Mouse (Mus musculus) monocyte, adult 5-6 weeks (primary cell): ENCODE measurements around the gene Olfr1512. TPM values are rescaled to one million over a fixed set of nuclear protein-coding genes. Genes with fewer than 3 reads are reported as not detected.
"Not testable (repeated sequence)": the region's sequence is repeated elsewhere in the genome, so short reads cannot be mapped to it uniquely, and the experiment has no call there.

Experiments used
- ATAC-seq: fragments of 153-309, 156-312 bp; replicated peaks from 2 replicates; pipeline ENCODE4 v1.8.0; 2017; ENCODE audit warnings: mild to moderate bottlenecking; ENCODE audit not compliant: low TSS enrichment, insufficient number of reproducible peaks, severe bottlenecking, poor library complexity, low FRiP score
- total RNA-seq: library from RNA; stranded (forward); fragments of 200-1000, 200-491, 200-594 nt; gene quantifications from 3 replicates; pipeline ENCODE4 v1.2.3, GENCODE M21; 2017

Olfr1512 gene
- total RNA-seq = not detected in 3 replicates

GRCm38 (mm10) chr14:52379068-52379467 lies at the start of gene Olfr1512:
TSS of gene Olfr1512 (minus strand) at chr14:52379168.
- ATAC-seq = no peak

- no peak for ATAC-seq
Observed at GRCm38 (mm10) chr14:52427686-52428085, 48.7 kb upstream of the Olfr1512 start.

GRCm38 (mm10) chr14:52414273-52414672 lies 35.3 kb upstream of the Olfr1512 start, which contains the start of gene Olfr1510:
TSS of gene Olfr1510 (minus strand) at chr14:52414373.
- no peak for ATAC-seq

DNA sequence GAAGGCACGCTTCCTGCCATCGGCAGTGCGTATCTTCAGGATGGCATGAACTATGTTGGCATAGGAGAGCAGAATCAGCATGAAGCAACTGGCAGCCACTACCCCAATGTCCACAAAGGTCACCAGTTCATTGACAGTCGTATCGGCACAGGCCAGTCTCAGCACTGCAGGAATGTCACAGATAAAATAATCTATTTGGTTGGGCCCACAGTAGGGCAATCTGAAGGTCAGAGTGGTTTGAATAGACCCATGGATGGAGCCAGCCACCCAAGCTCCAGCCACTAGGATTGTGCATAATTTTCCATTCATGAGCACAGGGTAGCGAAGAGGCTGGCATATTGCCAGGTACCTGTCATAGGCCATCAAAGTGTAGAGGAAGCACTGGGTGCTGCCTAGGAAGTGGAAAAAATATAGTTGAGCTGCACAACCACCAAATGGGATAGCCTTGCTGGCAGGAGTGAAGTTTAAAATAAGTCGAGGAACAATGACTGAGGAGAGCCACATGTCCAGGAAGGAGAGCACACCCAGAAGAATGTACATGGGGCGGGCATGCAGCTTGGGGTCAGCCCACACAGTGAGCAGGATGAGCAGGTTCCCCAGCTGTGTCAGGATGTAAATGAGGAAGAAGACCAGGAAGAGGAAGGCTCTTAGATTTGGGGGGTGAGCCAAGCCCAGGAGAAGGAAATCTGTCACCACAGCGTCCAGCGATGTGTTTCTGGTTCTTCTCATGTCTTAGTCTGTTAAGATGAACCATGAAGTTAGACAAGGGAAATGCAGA lies 31.4 kb upstream of the Olfr1512 start:
- ATAC-seq = not testable (repeated sequence)

GRCm38 (mm10) chr14:52397279-52397678 lies 18.3 kb upstream of the Olfr1512 start, which contains the start of gene Olfr1511:
TSS of gene Olfr1511 (minus strand) at chr14:52397379.
- no peak for ATAC-seq

GRCm38 (mm10) chr14:52390084-52390848 lies 11.3 kb upstream of the Olfr1512 start:
- 0 out of 2 replicates have a peak, but pooled peaks have one; percentile 35 for ATAC-seq

GRCm38 (mm10) chr14:52368741-52369140 lies 10.2 kb downstream of the Olfr1512 start:
- no peak for ATAC-seq

GRCm38 (mm10) chr14:52356308-52356707 lies 22.7 kb downstream of the Olfr1512 start, which contains the start of gene Olfr1513:
TSS of gene Olfr1513 (minus strand) at chr14:52356408.
- ATAC-seq = no peak

GRCm38 (mm10) chr14:52339512-52339852 lies 39.5 kb downstream of the Olfr1512 start:
- ATAC-seq = no peak

- peak; percentile 92 for ATAC-seq
Observed at GRCm38 (mm10) chr14:52338751-52339511, 40.0 kb downstream of the Olfr1512 start.

GRCm38 (mm10) chr14:52332171-52332570 lies 46.8 kb downstream of the Olfr1512 start:
- ATAC-seq = no peak

GRCm38 (mm10) chr14:52331069-52331750 lies 47.8 kb downstream of the Olfr1512 start:
- ATAC-seq = no peak

- ATAC-seq = no peak
Observed at GRCm38 (mm10) chr14:52327910-52328812, 50.8 kb downstream of the Olfr1512 start, which contains the start of gene Sall2. TSS of gene Sall2 (minus strand) at chr14:52328762.

GRCm38 (mm10) chr14:52327375-52327901 lies 51.5 kb downstream of the Olfr1512 start:
- no peak for ATAC-seq

DNA sequence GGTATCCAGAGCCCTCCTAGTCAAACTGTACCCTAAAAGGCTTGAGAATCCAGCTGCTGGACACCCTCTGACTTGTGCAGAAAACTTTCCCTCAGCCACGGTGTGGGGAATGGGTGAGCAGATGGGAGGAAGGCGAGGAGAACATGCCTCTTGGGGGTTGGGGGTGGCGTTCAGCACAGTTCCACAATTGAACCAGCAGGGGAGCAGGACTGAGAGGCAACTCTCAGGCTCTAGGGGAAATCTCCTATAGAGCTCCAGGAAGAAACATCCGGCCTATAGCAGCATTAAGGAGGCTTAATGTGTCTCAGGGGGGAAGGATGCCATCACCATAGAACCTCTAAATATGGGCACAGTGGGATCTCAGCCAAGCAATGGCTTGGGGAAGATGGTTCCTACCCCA lies 53.1 kb downstream of the Olfr1512 start:
- ATAC-seq = no peak
